Mouse (Mus musculus): ENCODE measurements around the gene Bex1. TPM values are rescaled to one million over a fixed set of nuclear protein-coding genes. Genes with fewer than 3 reads are reported as not detected.
A peak's percentile ranks its signal among the peaks of the same experiment; 100 is the strongest.

Bex1 gene
- total and polyA plus RNA-seq, 2 experiments from 2014 or later = 108 to 338 TPM

GRCm38 (mm10) chrX:136244574-136245229, 29.4 kb upstream of the Bex1 start, which contains the start of gene Tceal9:
Gene Tceal9, plus strand, starts transcription at chrX:136245079.
- Histone ChIP-seq H3K9ac (replicated peaks; ENCODE audit: low read length, poor library complexity, severe bottlenecking) (peak within 1 kb of the TSS; percentile 64), H3K9me3 (ENCODE audit: low read length) (no peaks in the 10 kb centered on the region), H3K27me3 (ENCODE audit: insufficient read depth, low read length) (no peaks in the 10 kb centered on the region), H3K36me3 (ENCODE audit: insufficient read depth, low read length) (no peaks in the 10 kb centered on the region), H3K4me3 (ENCODE audit: low read depth, low read length) (peak within 1 kb of the TSS; percentile 52), H3K27ac (ENCODE audit: low read depth, low read length) (peak within 1 kb of the TSS; percentile 73), H3K4me1 (ENCODE audit: insufficient read depth, low read length) (no peaks in the 10 kb centered on the region), H3K4me2 (ENCODE audit: low read depth, low read length, poor library complexity, severe bottlenecking) (peak within 1 kb of the TSS; percentile 49)
- ATAC-seq (ENCODE audit: low FRiP score) (peak; percentile 92), DNase-seq (ENCODE audit: low spot score) (peak; percentile 92)
- no peak for TF ChIP-seq CTCF (IDR thresholded peaks at IDR 0.05)
- WGBS = 24% methylated on average over 20 of the region's 20 CpGs

- H3K27ac ChIP-seq (ENCODE audit: low read depth, low read length) = no peak overlapping the region
- no peak overlapping the region for H3K4me2 ChIP-seq (ENCODE audit: low read depth, low read length, poor library complexity, severe bottlenecking)
- ATAC-seq (ENCODE audit: low FRiP score) (no peak), DNase-seq (ENCODE audit: low spot score) (no peak)
- TF ChIP-seq CTCF (IDR thresholded peaks at IDR 0.05) = no peak
- no peaks in the 10 kb centered on the region for H3K27me3 ChIP-seq (ENCODE audit: insufficient read depth, low read length)
- no peaks in the 10 kb centered on the region for H3K4me1 ChIP-seq (ENCODE audit: insufficient read depth, low read length)
- 92% methylated on average over 2 of the region's 2 CpGs for WGBS
- H3K4me3 ChIP-seq (ENCODE audit: low read depth, low read length) = no peak overlapping the region
- no peaks in the 10 kb centered on the region for H3K36me3 ChIP-seq (ENCODE audit: insufficient read depth, low read length)
- no peak overlapping the region for H3K9ac ChIP-seq (replicated peaks; ENCODE audit: low read length, poor library complexity, severe bottlenecking)
- no peaks in the 10 kb centered on the region for H3K9me3 ChIP-seq (ENCODE audit: low read length)
Measured at GRCm38 (mm10) chrX:136243181-136243580, 27.9 kb upstream of the Bex1 start.

- Histone ChIP-seq H3K9ac (replicated peaks; ENCODE audit: low read length, poor library complexity, severe bottlenecking) (no peak overlapping the region), H3K4me3 (ENCODE audit: low read depth, low read length) (no peak overlapping the region), H3K9me3 (ENCODE audit: low read length) (no peaks in the 10 kb centered on the region), H3K4me1 (ENCODE audit: insufficient read depth, low read length) (no peaks in the 10 kb centered on the region), H3K4me2 (ENCODE audit: low read depth, low read length, poor library complexity, severe bottlenecking) (no peak overlapping the region), H3K36me3 (ENCODE audit: insufficient read depth, low read length) (no peaks in the 10 kb centered on the region), H3K27ac (ENCODE audit: low read depth, low read length) (no peak overlapping the region), H3K27me3 (ENCODE audit: insufficient read depth, low read length) (no peaks in the 10 kb centered on the region)
- WGBS = 43% methylated on average over 3 of the region's 3 CpGs
- DNase-seq (ENCODE audit: low spot score) = peak; percentile 47
- no peak for ATAC-seq (ENCODE audit: low FRiP score)
- TF ChIP-seq CTCF (IDR thresholded peaks at IDR 0.05) = peak; percentile 72
Measured at GRCm38 (mm10) chrX:136238118-136238517, 22.8 kb upstream of the Bex1 start.

GRCm38 (mm10) chrX:136227768-136228167, 12.5 kb upstream of the Bex1 start:
- Histone ChIP-seq H3K36me3 (ENCODE audit: insufficient read depth, low read length) (no peaks in the 10 kb centered on the region), H3K9ac (replicated peaks; ENCODE audit: low read length, poor library complexity, severe bottlenecking) (no peak overlapping the region), H3K27ac (ENCODE audit: low read depth, low read length) (no peak overlapping the region), H3K27me3 (ENCODE audit: insufficient read depth, low read length) (no peaks in the 10 kb centered on the region), H3K4me1 (ENCODE audit: insufficient read depth, low read length) (no peaks in the 10 kb centered on the region), H3K4me3 (ENCODE audit: low read depth, low read length) (no peak overlapping the region), H3K4me2 (ENCODE audit: low read depth, low read length, poor library complexity, severe bottlenecking) (no peak overlapping the region), H3K9me3 (ENCODE audit: low read length) (no peaks in the 10 kb centered on the region)
- DNase-seq (ENCODE audit: low spot score) (no peak), ATAC-seq (ENCODE audit: low FRiP score) (no peak)
- no peak for TF ChIP-seq CTCF (IDR thresholded peaks at IDR 0.05)
- 57% methylated on average over 5 of the region's 5 CpGs for WGBS

- Histone ChIP-seq H3K4me2 (ENCODE audit: low read depth, low read length, poor library complexity, severe bottlenecking) (no peak overlapping the region), H3K4me3 (ENCODE audit: low read depth, low read length) (no peak overlapping the region), H3K36me3 (ENCODE audit: insufficient read depth, low read length) (no peaks in the 10 kb centered on the region), H3K9ac (replicated peaks; ENCODE audit: low read length, poor library complexity, severe bottlenecking) (no peak overlapping the region), H3K27me3 (ENCODE audit: insufficient read depth, low read length) (no peaks in the 10 kb centered on the region), H3K4me1 (ENCODE audit: insufficient read depth, low read length) (no peaks in the 10 kb centered on the region), H3K27ac (ENCODE audit: low read depth, low read length) (no peak overlapping the region), H3K9me3 (ENCODE audit: low read length) (no peaks in the 10 kb centered on the region)
- no peak for DNase-seq (ENCODE audit: low spot score)
- no peak for TF ChIP-seq CTCF (IDR thresholded peaks at IDR 0.05)
- ATAC-seq (ENCODE audit: low FRiP score) = no peak
- 69% methylated on average over 6 of the region's 6 CpGs for WGBS
Measured at GRCm38 (mm10) chrX:136223714-136224113, 8.4 kb upstream of the Bex1 start.

- Histone ChIP-seq H3K4me2 (ENCODE audit: low read depth, low read length, poor library complexity, severe bottlenecking) (no peak overlapping the region), H3K4me1 (ENCODE audit: insufficient read depth, low read length) (no peaks in the 10 kb centered on the region), H3K27ac (ENCODE audit: low read depth, low read length) (no peak overlapping the region), H3K9ac (replicated peaks; ENCODE audit: low read length, poor library complexity, severe bottlenecking) (no peak overlapping the region), H3K4me3 (ENCODE audit: low read depth, low read length) (no peak overlapping the region), H3K36me3 (ENCODE audit: insufficient read depth, low read length) (no peaks in the 10 kb centered on the region), H3K9me3 (ENCODE audit: low read length) (no peaks in the 10 kb centered on the region), H3K27me3 (ENCODE audit: insufficient read depth, low read length) (no peaks in the 10 kb centered on the region)
- DNase-seq (ENCODE audit: low spot score) (no peak), ATAC-seq (ENCODE audit: low FRiP score) (no peak)
- 34% methylated on average over 1 of the region's 1 CpGs for WGBS
- TF ChIP-seq CTCF (IDR thresholded peaks at IDR 0.05) = no peak
Measured at GRCm38 (mm10) chrX:136216303-136216702, 990 bp upstream of the Bex1 start.

All from midbrain, postnatal 0 days (tissue).